Mouse (Mus musculus): Measurements from ENCODE around the gene Ltf. TPM values are rescaled to one million over a fixed set of nuclear protein-coding genes. Genes with fewer than 3 reads are reported as not detected.

Gene Ltf
- polyA plus RNA-seq, 1 experiment from 2014 or later, result 76.3 TPM

DNA sequence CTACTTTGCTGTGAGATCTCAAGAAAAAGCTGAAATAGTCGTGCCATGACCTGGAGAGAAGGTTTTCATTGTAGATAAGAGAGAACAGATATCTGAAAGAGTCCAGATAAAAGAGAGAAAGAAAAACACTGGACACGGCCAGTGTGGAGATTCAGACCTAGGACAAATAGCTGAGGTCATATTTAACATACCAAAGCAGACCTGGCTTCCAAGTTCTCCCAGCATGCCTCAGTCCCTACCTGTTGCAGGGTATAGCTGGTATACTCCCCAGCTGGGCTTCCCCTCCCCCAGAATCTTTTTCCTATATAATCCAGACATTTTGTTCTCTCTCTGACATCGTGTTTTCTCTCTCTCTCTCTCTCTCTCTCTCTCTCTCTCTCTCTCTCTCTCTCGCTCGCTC is 68.9 kb downstream of the Ltf start:
- no peak overlapping the region for H3K4me3 ChIP-seq (ENCODE audit: low read depth, low read length)
- WGBS, result 26% methylated on average over 5 of the region's 5 CpGs

GRCm38 (mm10) chr9:111088886-111089285 is 69.8 kb downstream of the Ltf start:
- 39% methylated on average over 7 of the region's 7 CpGs for WGBS
- ATAC-seq (ENCODE audit: low FRiP score, low TSS enrichment), result no peak
- no peak for DNase-seq (ENCODE audit: low spot score)
- H3K4me3 ChIP-seq (ENCODE audit: low read depth, low read length), result no peak overlapping the region
- no peaks in the 10 kb centered on the region for H3K27me3 ChIP-seq (ENCODE audit: control insufficient read depth, insufficient read depth, low read length)
- no peaks in the 10 kb centered on the region for H3K36me3 ChIP-seq (ENCODE audit: control insufficient read depth, insufficient read depth, low read length)
- no peak overlapping the region for H3K27ac ChIP-seq (replicated peaks)
- H3K4me1 ChIP-seq (replicated peaks; ENCODE audit: control insufficient read depth, insufficient read depth), result no peaks in the 10 kb centered on the region
- H3K4me2 ChIP-seq (replicated peaks; ENCODE audit: low read depth), result no peak overlapping the region
- H3K9me3 ChIP-seq (ENCODE audit: control insufficient read depth, low read length), result no peaks in the 10 kb centered on the region
- H3K9ac ChIP-seq (ENCODE audit: low read length), result no peak overlapping the region
- TF ChIP-seq EP300 (optimal IDR thresholded peaks at IDR 0.05) (no peak), CTCF (IDR thresholded peaks at IDR 0.05; ENCODE audit: low read depth) (no peak)

More for the DNA sequence above, 68.9 kb downstream of the Ltf start:
- Histone ChIP-seq H3K9me3 (ENCODE audit: control insufficient read depth, low read length) (no peaks in the 10 kb centered on the region), H3K4me2 (replicated peaks; ENCODE audit: low read depth) (no peak overlapping the region), H3K4me1 (replicated peaks; ENCODE audit: control insufficient read depth, insufficient read depth) (no peaks in the 10 kb centered on the region), H3K27ac (replicated peaks) (no peak overlapping the region), H3K27me3 (ENCODE audit: control insufficient read depth, insufficient read depth, low read length) (no peaks in the 10 kb centered on the region), H3K36me3 (ENCODE audit: control insufficient read depth, insufficient read depth, low read length) (no peaks in the 10 kb centered on the region), H3K9ac (ENCODE audit: low read length) (no peak overlapping the region)
- DNase-seq (ENCODE audit: low spot score) (no peak), ATAC-seq (ENCODE audit: low FRiP score, low TSS enrichment) (no peak)
- TF ChIP-seq EP300 (optimal IDR thresholded peaks at IDR 0.05), result no peak
- no peak for TF ChIP-seq CTCF (IDR thresholded peaks at IDR 0.05; ENCODE audit: low read depth)

Other genes with a start within 250 kb of the Ltf start
- gene Prss42, start 221.1 kb upstream of the Ltf start, polyA plus RNA-seq (2015; fragmentation: Nextera tagmentation; extraction: Ambion mirVana), result not detected in 2 replicates
- not detected in 2 replicates for gene Prss44, start 205.3 kb upstream of the Ltf start, polyA plus RNA-seq (2015; fragmentation: Nextera tagmentation; extraction: Ambion mirVana)
- 0.04 TPM in 1 of 2 replicates, not detected in the other for gene Prss43, start 192.6 kb upstream of the Ltf start, polyA plus RNA-seq (2015; fragmentation: Nextera tagmentation; extraction: Ambion mirVana)
- gene Prss45, start 184.7 kb upstream of the Ltf start, polyA plus RNA-seq (2015; fragmentation: Nextera tagmentation; extraction: Ambion mirVana), result not detected in 2 replicates
- gene Prss46, start 174.8 kb upstream of the Ltf start, polyA plus RNA-seq (2015; fragmentation: Nextera tagmentation; extraction: Ambion mirVana), result not detected in 2 replicates
- 0.10 and 0.18 TPM in 2 replicates for gene Prss50, start 161.3 kb upstream of the Ltf start, polyA plus RNA-seq (2015; fragmentation: Nextera tagmentation; extraction: Ambion mirVana)
- gene Als2cl, start 139.4 kb upstream of the Ltf start, polyA plus RNA-seq (2015; fragmentation: Nextera tagmentation; extraction: Ambion mirVana), result 5.5 and 6.1 TPM in 2 replicates
- gene Tmie, start 139.2 kb upstream of the Ltf start, polyA plus RNA-seq (2015; fragmentation: Nextera tagmentation; extraction: Ambion mirVana), result 1.5 and 1.6 TPM in 2 replicates
- gene Fam240a, start 102.4 kb upstream of the Ltf start, polyA plus RNA-seq (2015; fragmentation: Nextera tagmentation; extraction: Ambion mirVana), result not detected in 2 replicates
- gene Tdgf1, start 73.1 kb upstream of the Ltf start, polyA plus RNA-seq (2015; fragmentation: Nextera tagmentation; extraction: Ambion mirVana), result 0.07 TPM in 1 of 2 replicates, not detected in the other
- gene Lrrc2, start 67.7 kb upstream of the Ltf start, polyA plus RNA-seq (2015; fragmentation: Nextera tagmentation; extraction: Ambion mirVana), result 0.07 and 0.08 TPM in 2 replicates
- 0.11 TPM in 1 of 2 replicates, not detected in the other for gene Rtp3, start 28.7 kb upstream of the Ltf start, polyA plus RNA-seq (2015; fragmentation: Nextera tagmentation; extraction: Ambion mirVana)
- gene Ccrl2, start 38.2 kb downstream of the Ltf start, polyA plus RNA-seq (2015; fragmentation: Nextera tagmentation; extraction: Ambion mirVana), result 1.8 and 2.0 TPM in 2 replicates
- 33.2 and 34.1 TPM in 2 replicates for gene Lrrfip2, start 98.3 kb downstream of the Ltf start, polyA plus RNA-seq (2015; fragmentation: Nextera tagmentation; extraction: Ambion mirVana)